Mouse (Mus musculus): ENCODE results near the gene Hist1h2bf. TPM values are rescaled to one million over a fixed set of nuclear protein-coding genes. Genes with fewer than 3 reads are reported as not detected.
"Not testable (repeated sequence)": the region's sequence is repeated elsewhere in the genome, so short reads cannot be mapped to it uniquely, and the experiment has no call there.

The Hist1h2bf gene
- total RNA-seq, 4 experiments from 2014 or later, result 2.0 to 6.7 (median 5.1) TPM

DNA sequence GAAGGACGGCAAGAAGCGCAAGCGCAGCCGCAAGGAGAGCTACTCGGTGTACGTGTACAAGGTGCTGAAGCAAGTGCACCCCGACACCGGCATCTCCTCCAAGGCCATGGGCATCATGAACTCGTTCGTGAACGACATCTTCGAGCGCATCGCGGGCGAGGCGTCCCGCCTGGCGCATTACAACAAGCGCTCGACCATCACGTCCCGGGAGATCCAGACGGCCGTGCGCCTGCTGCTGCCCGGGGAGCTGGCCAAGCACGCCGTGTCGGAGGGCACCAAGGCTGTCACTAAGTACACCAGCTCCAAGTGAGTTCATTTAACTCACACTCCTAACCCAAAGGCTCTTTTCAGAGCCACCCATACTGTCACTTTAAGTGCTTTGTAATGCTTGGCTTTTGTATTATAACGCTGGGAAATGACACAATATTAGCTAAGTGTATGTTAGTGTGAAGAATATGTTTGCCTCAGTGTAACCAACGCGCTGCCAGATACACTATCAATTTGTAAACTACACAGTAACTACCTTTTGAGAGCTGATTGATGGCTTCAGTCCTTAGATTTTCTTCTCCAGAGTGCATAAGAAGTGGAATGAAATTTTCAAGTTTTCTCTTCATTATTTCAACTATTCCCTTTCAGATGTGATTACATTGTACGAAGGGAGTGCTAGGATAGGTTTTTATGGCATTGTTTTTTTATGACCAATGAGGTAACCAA lies 2.3 kb downstream of the Hist1h2bf start:
- DNase-seq (ENCODE audit: low spot score in 2 of 2), result not testable (repeated sequence)

DNA sequence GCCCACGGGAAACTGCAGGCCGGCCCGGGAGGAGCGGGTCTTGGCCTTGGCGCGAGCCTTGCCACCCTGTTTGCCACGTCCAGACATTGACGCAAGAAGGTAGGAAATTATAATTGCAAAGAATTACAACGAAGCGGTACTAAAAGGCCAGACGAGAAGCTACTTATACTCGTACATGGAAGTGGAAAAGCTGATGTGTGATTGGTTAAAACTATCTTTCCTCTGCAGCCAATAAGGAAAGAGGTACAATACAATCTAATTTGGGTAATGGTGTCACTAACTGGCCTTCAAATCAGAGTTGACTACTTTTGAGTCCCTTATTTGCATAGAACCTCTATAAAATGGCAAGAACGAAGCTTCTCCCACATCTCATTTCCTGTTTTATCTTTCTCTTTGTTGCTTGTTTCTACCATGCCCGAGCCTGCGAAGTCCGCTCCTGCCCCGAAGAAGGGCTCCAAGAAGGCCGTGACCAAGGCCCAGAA lies 2.9 kb downstream of the Hist1h2bf start, which contains the start of the genes Hist1h2ae and Hist1h2bg:
Gene Hist1h2ae (minus strand): TSS at position 199 of the 482 bp plus-strand sequence.
Gene Hist1h2bg (plus strand): TSS at position 375 of the 482 bp plus-strand sequence.
- no peak for DNase-seq (ENCODE audit: low spot score in 2 of 2)

DNA sequence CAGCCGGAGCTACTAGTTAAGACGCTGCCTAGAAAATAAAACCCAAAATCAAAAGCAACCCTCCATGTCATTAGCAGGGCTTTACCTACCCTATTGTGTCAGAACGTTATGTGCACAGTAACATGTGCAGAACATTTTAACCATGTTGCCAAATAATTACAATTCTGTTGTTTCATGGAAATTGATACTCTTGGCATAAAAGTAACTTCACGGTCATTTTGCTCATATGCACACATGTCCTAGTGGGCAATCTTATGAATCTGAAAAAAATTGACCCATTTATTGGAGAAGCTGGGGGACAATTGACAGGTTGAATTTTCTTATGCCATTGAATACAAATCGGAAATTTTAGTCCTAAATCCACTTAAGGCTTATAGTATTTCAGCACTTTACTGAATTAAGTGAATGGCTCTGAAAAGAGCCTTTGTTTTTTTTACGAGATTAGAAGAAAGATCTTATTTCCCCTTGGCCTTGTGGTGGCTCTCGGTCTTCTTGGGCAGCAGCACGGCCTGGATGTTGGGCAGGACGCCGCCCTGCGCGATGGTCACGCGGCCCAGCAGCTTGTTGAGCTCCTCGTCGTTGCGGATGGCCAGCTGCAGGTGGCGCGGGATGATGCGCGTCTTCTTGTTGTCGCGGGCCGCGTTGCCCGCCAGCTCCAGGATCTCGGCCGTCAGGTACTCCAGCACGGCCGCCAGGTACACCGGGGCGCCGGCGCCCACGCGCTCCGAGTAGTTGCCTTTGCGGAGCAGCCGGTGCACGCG lies 3.6 kb downstream of the Hist1h2bf start:
- DNase-seq (ENCODE audit: low spot score in 2 of 2), result not testable (repeated sequence)

DNA sequence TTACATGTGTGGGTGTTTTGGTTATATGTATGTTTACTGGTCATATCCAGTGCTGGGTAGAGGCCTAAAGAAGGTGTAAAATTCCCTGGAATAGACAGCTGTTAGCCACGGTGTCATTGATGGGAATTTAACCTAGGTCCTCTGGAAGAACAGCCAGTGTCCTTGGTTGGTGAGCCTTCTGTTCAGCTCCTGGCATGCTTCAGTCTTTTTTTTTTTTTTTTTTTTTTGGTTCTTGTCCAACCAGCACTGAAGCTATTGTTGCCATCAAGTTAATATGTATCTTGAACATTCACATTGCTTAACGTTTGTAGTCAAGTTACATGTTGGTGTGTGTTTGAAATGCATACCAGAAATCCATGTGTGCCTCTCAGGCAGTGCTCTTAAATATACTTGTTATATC lies 9.5 kb downstream of the Hist1h2bf start:
- no peak for DNase-seq (ENCODE audit: low spot score in 2 of 2)

DNA sequence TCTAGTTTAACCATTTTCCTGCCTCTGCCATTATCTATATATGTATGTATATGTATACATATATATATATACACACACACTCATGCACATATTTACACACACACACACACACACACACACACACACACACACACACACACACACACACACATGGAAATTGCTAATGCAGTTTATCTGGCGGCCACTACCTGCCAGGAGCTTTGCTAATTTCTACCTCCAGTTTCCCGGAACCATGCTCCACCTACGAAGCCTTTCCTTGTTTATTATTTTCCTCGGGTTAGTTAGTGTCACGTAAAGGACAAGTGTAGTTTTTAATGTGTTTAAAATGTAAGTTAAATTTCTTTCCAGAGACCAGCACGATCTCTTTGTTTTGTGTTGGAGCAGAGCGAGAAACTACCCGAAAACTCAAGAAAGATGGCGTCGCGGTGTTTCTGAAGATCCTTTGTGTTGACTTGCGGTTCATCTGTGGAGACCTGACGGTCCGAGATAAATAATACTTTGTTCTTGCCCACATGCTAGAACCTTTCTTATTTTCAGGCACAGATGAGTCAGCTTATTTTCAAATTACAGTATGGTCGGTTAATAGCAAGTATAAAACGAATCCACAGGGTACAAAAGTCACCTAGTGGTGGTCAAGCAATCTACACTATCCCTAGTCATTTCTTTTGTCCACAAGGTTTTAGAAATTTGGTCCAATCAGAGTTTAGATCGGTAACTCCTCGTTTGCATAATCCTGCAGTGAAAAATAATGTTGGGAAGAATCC lies 11.1 kb downstream of the Hist1h2bf start:
- no peak for DNase-seq (ENCODE audit: low spot score in 2 of 2)

DNA sequence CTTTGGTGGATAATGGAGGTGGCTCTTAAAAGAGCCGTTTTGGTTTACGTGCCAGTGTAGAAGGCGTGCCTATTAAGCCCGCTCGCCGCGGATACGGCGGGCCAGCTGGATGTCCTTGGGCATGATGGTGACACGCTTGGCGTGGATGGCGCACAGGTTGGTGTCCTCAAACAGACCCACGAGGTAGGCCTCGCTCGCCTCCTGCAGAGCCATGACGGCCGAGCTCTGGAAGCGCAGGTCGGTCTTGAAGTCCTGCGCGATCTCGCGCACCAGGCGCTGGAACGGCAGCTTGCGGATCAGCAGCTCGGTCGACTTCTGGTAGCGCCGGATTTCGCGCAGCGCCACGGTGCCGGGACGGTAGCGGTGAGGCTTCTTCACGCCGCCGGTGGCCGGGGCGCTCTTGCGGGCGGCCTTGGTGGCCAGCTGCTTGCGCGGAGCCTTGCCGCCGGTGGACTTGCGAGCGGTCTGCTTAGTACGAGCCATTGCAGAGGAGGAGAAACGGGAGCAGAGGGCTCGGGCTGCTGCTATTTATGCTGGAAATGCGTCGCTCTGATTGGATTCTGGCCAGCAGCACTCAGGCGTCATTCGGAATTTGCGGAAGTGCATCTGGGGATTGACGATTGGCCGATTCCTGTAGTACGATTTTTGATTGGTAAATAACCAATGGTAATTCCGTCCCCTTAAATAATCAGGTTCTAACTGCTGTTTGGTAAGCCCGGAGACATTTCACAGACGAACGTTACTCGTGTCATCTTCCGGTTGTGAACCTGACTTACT lies 11.9 kb downstream of the Hist1h2bf start, which contains the start of gene Hist1h3e:
Gene Hist1h3e (minus strand): TSS at position 487 of the 777 bp plus-strand sequence.
- peak; percentile 84 to 88 for DNase-seq (ENCODE audit: low spot score in 2 of 2)

DNA sequence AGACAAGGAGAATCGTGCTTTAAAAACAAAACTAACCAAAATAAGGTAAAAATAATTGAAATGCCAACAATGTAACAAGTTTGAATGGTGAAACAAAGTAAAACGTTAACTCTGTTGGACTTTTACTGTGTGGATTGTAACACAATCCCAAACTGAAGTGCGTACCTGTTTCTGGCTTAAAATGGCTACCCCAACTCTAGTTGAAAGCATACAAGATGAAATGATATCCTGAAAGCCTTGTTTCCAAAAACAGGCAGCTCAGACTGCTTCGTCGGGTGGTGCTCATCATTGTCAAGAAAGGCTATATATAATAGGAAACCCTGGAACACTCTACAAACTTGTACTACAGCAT lies 12.5 kb downstream of the Hist1h2bf start:
- not testable (repeated sequence) for DNase-seq (ENCODE audit: low spot score in 2 of 2)

DNA sequence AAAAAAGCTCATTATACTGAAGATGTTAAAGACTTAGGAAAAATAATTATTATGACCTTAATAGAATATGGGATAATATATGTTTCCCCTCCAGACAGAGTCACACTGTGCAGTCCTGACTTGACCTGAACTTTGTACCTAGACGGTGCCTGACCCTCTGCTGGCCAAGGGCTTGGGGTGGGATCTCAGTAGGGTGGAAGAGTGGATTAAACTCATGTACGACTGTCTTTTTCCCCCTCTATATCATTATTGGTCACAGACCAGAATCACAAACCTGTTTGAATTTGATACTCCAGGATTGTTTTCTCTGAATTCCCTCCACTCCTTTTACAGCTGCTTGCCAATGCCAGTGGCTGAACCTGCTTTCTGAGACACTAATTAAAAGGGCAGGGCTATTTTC lies 13.3 kb downstream of the Hist1h2bf start:
- not testable (repeated sequence) for DNase-seq (ENCODE audit: low spot score in 2 of 2)

DNA sequence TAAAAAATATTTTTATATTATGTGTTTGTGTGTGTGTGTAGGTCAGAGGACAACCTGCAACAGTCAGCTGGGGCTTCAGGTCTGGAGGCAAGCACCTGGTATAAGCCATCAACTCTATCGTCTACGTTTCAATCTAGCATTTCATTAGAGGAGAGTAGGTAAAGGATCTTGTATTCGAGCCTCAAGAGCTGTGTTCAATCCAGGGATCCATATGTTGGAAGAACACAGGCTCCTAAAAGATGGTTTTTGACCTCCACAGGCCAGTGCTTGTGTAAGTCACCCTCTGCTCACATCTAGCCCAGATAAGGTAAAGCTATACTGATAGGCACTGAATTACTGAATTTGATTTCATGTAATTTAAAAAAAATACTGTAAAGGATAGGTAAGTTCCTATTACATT lies 17.1 kb downstream of the Hist1h2bf start:
- no peak for DNase-seq (ENCODE audit: low spot score in 2 of 2)

DNA sequence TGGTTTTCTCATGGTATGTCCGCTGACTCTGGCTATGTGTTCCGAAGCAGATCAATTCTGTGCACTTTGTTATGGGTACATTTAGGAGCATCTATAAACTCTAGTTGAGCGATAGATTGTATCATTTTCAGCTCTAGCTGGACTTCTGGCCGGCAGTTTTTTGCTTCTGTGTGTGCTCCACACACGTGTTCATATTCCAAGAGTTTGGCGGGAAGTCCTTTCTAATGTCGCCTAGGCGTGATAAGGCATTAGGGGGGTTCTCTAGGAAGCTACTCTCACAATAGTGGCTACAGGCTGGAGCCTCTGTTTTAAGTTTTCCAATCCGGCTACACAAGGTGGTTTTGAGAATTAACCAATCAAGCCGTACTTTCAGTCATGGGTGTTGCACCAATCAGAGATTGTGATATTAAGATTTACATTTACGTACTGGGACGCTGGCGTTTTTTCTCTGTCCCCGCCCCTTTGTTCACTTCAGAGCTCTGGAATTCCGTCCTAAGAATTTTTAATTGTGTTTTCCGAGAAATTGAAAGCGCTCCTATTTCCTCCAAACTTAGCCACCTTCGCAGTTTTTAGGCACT lies 18.1 kb downstream of the Hist1h2bf start:
- DNase-seq (ENCODE audit: low spot score in 2 of 2), result no peak

DNA sequence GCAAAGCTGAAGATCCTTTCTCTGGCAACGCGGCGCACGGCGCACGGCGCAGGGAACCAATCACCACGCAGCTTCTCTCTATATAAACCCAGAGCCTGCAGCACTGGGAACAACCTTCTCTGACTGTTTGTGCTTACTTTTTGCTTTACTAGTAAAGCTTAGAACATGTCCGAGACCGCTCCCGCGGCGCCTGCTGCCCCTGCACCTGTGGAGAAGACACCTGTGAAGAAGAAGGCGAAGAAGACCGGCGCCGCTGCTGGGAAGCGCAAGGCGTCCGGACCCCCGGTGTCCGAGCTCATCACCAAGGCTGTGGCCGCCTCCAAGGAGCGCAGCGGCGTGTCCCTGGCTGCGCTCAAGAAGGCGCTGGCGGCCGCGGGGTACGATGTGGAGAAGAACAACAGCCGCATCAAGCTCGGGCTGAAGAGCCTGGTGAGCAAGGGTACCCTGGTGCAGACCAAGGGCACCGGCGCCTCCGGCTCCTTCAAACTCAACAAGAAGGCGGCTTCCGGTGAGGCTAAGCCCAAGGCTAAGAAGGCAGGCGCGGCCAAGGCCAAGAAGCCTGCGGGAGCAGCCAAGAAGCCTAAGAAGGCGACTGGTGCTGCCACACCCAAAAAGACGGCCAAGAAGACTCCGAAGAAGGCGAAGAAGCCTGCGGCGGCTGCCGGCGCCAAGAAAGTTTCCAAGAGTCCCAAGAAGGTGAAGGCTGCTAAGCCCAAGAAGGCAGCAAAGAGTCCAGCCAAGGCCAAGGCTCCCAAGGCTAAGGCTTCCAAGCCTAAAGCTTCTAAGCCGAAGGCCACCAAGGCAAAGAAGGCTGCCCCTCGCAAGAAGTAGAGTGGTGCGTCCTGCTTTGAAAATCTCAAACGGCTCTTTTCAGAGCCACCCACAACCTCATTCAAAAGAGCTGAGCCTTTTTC lies 18.8 kb downstream of the Hist1h2bf start:
- peak in 1 of 2 experiments; percentile 43 for DNase-seq (ENCODE audit: low spot score in 2 of 2)

DNA sequence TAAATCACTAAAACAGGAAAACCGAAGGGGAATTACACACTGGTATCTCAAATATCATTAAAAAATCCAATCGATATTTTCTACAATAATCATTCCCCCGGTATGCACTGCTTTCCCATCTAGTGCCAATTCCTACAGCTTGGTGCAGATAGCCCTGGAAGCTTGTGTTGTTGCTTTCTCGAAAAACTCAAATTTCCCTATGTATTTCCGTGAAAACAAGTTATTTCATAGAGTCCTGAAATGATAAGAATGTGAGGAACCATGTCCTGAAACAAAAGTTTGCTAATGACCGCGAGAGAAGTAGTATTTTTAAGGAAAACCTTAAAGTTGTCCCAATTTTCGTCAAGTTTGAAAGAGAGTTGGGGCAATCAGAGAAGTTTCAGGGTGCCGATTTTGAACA lies 19.6 kb downstream of the Hist1h2bf start:
- no peak for DNase-seq (ENCODE audit: low spot score in 2 of 2)

DNA sequence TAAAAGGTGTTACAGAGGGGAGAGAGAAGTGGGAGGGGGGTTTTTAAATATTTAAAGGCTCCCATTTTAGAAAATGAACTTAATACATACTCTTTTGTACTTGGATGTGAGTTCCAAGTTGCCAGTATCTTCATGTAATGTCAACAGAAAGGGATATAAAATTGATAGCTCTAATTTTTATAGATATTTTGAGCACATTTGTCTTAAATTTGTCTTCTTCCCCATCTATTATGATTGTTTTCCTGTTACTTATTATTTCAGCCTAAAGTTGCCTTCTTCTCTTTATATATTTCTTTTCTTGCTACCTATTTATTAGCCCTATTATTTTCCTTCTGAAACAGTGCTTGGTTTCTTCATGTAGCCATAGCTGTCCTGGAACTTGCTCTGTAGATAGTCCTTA lies 21.0 kb downstream of the Hist1h2bf start, which contains the start of gene Hist1h1d:
Gene Hist1h1d (plus strand): TSS at position 301 of the 400 bp plus-strand sequence.
- no peak for DNase-seq (ENCODE audit: low spot score in 2 of 2)

DNA sequence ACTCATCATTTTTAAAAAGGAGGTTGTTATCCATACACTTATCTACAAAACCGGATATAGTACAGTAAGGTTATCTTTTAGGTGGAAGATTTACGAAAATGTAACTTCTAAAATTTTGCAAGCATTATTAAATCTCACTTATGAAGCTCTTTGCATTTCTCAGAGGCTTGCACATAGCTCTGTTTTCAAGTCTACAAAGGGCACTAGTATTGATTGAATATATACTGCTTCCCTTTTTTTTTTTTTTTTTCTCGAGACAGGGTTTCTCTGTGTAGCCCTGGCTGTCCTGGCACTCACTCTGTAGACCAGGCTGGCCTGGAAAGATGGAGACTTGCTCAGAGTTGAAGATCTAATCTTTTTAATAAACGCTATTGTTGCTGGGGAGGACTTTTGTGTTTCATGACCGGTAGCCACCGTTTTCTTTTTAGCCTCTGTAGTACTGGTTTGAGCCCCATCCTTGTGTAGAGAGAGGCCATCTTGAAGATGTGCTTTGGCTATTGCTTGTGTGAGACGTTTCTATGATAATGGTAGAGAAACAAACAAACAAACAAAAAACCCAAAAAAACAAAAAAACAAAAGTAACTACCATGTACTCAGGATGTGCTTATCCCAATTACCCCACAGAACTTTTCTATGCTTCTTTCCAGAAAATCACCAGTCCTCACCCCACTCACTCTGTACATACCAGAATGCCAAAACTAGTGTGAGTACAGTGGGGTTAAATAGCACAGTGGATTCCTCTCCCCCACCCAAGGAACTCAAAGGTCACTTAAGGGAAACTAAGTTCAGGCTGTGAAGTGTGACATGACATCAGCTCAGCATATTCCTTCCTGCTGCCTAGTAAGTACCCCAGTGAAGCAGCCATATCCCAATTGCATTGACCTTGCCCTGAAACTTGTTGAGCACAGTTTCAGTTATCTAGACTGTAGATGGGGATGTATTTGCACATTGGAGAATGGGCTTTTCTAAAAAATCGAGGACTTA lies 21.8 kb downstream of the Hist1h2bf start:
- DNase-seq (ENCODE audit: low spot score in 2 of 2), result no peak

DNA sequence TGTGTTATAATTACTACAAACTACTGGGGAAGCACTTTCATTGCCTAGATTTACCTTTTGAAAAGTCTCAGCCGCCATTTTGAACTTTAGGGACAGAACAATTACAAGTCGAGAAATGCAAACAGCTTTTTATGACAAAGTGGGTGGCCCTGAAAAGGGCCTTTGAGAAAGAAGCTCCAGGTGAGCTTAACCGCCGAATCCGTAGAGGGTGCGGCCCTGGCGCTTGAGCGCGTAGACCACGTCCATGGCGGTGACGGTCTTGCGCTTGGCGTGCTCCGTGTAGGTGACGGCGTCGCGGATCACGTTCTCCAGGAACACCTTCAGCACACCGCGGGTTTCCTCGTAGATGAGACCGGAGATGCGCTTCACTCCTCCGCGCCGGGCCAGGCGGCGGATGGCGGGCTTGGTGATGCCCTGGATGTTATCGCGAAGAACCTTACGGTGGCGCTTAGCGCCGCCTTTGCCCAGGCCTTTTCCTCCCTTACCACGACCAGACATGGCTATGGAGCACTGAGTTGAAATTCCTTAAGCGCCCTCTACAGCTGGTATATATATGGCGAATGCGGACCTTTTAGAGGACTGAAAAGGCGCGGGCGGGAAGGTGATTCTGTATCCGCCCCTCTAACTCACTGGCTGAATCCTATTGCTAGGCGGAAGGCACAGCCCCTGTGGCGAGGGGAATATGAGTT lies 22.7 kb downstream of the Hist1h2bf start, which contains the start of gene Hist1h4f:
Gene Hist1h4f (minus strand): TSS at position 503 of the 689 bp plus-strand sequence.
- peak in 1 of 2 experiments; percentile 52 for DNase-seq (ENCODE audit: low spot score in 2 of 2)

DNA sequence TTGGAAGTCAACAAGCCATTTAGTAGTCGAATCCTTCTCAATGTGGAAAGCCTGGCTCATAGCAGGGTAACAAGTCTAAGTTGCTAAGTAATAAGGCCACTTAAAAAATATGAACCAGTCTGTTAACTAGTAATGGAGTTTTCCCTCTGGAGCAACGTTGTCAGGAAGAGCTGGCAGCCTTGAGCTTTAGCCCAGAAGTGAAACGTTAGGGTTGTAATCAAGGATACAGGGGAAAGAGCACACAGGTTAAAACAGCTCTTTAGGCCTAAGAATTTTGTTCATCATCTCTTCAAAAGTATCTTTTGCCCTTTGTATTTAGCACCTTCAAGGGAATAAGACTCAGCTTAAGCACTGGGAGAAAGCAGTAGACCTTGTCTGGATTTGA lies 23.2 kb downstream of the Hist1h2bf start:
- DNase-seq (ENCODE audit: low spot score in 2 of 2), result no peak

DNA sequence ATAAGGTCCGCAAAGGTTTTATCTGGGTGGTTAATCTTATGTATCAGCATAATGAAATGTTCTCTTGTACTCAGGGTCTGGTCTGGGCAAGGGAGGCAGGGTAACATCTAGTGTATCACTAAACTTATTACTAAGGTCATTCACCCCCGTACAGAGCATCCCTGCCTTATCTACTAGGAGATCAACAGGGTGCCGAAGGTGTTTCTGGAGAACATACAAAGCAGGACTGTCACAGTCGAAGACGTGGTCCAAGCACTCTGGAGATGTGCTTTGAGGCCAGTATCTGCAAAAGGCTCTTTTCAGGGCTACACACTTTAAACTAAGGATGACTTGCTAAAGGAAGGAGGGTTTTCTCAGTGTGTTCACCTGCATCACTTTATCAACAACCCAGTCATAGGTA lies 27.3 kb downstream of the Hist1h2bf start:
- DNase-seq (ENCODE audit: low spot score in 2 of 2), result no peak

DNA sequence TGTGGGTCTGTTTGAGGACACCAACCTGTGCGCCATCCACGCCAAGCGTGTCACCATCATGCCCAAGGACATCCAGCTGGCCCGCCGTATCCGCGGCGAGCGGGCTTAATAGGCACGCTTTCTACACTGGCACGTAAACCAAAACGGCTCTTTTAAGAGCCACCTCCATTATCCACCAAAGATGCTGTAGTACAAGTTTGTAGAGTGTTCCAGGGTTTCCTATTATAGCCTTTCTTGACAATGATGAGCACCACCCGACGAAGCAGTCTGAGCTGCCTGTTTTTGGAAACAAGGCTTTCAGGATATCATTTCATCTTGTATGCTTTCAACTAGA lies 29.2 kb downstream of the Hist1h2bf start:
- DNase-seq (ENCODE audit: low spot score in 2 of 2), result not testable (repeated sequence)

Measured in gastrocnemius, adult 8-10 months (tissue).